Mouse (Mus musculus): ENCODE results near the gene Kcnk15. TPM values are rescaled to one million over a fixed set of nuclear protein-coding genes. Genes with fewer than 3 reads are reported as not detected.
A peak's percentile ranks its signal among the peaks of the same experiment; 100 is the strongest.

Kcnk15 gene
- polyA plus RNA-seq, 1 experiment from 2014 or later, result 0.30 TPM

- H3K27me3 ChIP-seq (replicated peaks; ENCODE audit: control insufficient read depth, insufficient read depth, low read length), result no peaks in the 10 kb centered on the region
- H3K4me1 ChIP-seq (ENCODE audit: control insufficient read depth, insufficient read depth, low read depth, low read length), result peaks cover 6% of the 10 kb centered on the region; the same call in 1 of the 2 replicates
- no peak overlapping the region for H3K4me2 ChIP-seq (ENCODE audit: low read length)
- H3K9ac ChIP-seq (ENCODE audit: low read depth, low read length), result no peak overlapping the region
- WGBS, result 82% methylated on average over 4 of the region's 4 CpGs
- H3K9me3 ChIP-seq (ENCODE audit: control insufficient read depth, low read length), result no peaks in the 10 kb centered on the region
- H3K4me3 ChIP-seq (ENCODE audit: low read length), result no peak overlapping the region
- H3K27ac ChIP-seq (ENCODE audit: low read depth, low read length), result no peak overlapping the region
- no peak for ATAC-seq
- no peaks in the 10 kb centered on the region for H3K36me3 ChIP-seq (ENCODE audit: control insufficient read depth, insufficient read depth, low read length)
These were observed 49.0 kb downstream of the Kcnk15 start for GRCm38 (mm10) chr2:163902448-163902847.

- Histone ChIP-seq H3K27ac (ENCODE audit: low read depth, low read length) (peak overlapping the region; percentile 39; the same call in 1 of the 2 replicates), H3K36me3 (ENCODE audit: control insufficient read depth, insufficient read depth, low read length) (no peaks in the 10 kb centered on the region), H3K4me3 (ENCODE audit: low read length) (no peak overlapping the region), H3K9ac (ENCODE audit: low read depth, low read length) (no peak overlapping the region), H3K27me3 (replicated peaks; ENCODE audit: control insufficient read depth, insufficient read depth, low read length) (no peaks in the 10 kb centered on the region), H3K9me3 (ENCODE audit: control insufficient read depth, low read length) (no peaks in the 10 kb centered on the region), H3K4me2 (ENCODE audit: low read length) (no peak overlapping the region), H3K4me1 (ENCODE audit: control insufficient read depth, insufficient read depth, low read depth, low read length) (peaks cover 6% of the 10 kb centered on the region; the same call in 1 of the 2 replicates)
- no peak for ATAC-seq
- WGBS, result 56% methylated on average over 11 of the region's 11 CpGs
These were observed 50.0 kb downstream of the Kcnk15 start for GRCm38 (mm10) chr2:163903461-163903860.

DNA sequence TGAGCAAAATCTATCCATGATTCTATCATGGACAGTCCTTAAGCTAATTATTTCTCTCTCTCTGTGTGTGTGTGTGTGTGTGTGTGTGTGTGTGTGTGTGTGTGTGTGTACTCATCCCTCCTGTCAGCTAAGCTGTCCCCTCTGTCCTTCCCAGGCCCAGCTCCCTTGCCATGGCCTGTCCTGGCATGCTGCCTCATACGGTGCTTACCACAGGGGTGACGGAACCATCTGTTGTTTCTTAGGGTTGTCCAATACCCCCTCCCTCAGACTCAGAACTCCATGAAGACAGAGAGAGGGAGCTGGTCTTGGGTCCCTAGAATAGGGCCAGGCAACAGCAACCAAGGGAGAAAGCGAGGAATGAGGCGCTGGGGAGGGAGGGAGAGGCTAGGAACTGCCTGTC, 50.9 kb downstream of the Kcnk15 start:
- no peak overlapping the region for H3K4me2 ChIP-seq (ENCODE audit: low read length)
- no peaks in the 10 kb centered on the region for H3K27me3 ChIP-seq (replicated peaks; ENCODE audit: control insufficient read depth, insufficient read depth, low read length)
- ATAC-seq, result no peak
- no peak overlapping the region for H3K4me3 ChIP-seq (ENCODE audit: low read length)
- no peak overlapping the region for H3K27ac ChIP-seq (ENCODE audit: low read depth, low read length)
- WGBS, result 81% methylated on average over 4 of the region's 4 CpGs
- H3K9me3 ChIP-seq (ENCODE audit: control insufficient read depth, low read length), result no peaks in the 10 kb centered on the region
- peaks cover 6% of the 10 kb centered on the region; the same call in 1 of the 2 replicates for H3K4me1 ChIP-seq (ENCODE audit: control insufficient read depth, insufficient read depth, low read depth, low read length)
- no peaks in the 10 kb centered on the region for H3K36me3 ChIP-seq (ENCODE audit: control insufficient read depth, insufficient read depth, low read length)
- no peak overlapping the region for H3K9ac ChIP-seq (ENCODE audit: low read depth, low read length)

GRCm38 (mm10) chr2:163907131-163907530, 53.7 kb downstream of the Kcnk15 start:
- no peak for ATAC-seq
- H3K4me2 ChIP-seq (ENCODE audit: low read length), result no peak overlapping the region
- no peak overlapping the region for H3K27ac ChIP-seq (ENCODE audit: low read depth, low read length)
- H3K36me3 ChIP-seq (ENCODE audit: control insufficient read depth, insufficient read depth, low read length), result no peaks in the 10 kb centered on the region
- no peak overlapping the region for H3K9ac ChIP-seq (ENCODE audit: low read depth, low read length)
- no peaks in the 10 kb centered on the region for H3K9me3 ChIP-seq (ENCODE audit: control insufficient read depth, low read length)
- WGBS, result 58% methylated on average over 5 of the region's 5 CpGs
- H3K4me1 ChIP-seq (ENCODE audit: control insufficient read depth, insufficient read depth, low read depth, low read length), result peaks cover 2% of the 10 kb centered on the region; the same call in 1 of the 2 replicates
- no peaks in the 10 kb centered on the region for H3K27me3 ChIP-seq (replicated peaks; ENCODE audit: control insufficient read depth, insufficient read depth, low read length)
- no peak overlapping the region for H3K4me3 ChIP-seq (ENCODE audit: low read length)

Other genes starting within 250 kb of the Kcnk15 start
- 38.6 and 41.2 TPM in 2 replicates for gene Serinc3, start 208.5 kb upstream of the Kcnk15 start, polyA plus RNA-seq (2015; fragmentation: Nextera tagmentation; extraction: Ambion mirVana)
- 126 and 127 TPM in 2 replicates for gene Pkig, start 195.3 kb upstream of the Kcnk15 start, polyA plus RNA-seq (2015; fragmentation: Nextera tagmentation; extraction: Ambion mirVana)
- gene Ada, start 103.4 kb upstream of the Kcnk15 start, polyA plus RNA-seq (2015; fragmentation: Nextera tagmentation; extraction: Ambion mirVana), result 3.5 and 4.2 TPM in 2 replicates
- 0.20 and 0.31 TPM in 2 replicates for gene Ccn5, start 32.8 kb upstream of the Kcnk15 start, polyA plus RNA-seq (2015; fragmentation: Nextera tagmentation; extraction: Ambion mirVana)
- 7.9 and 16.6 TPM in 2 replicates for gene Rims4, start 65.0 kb downstream of the Kcnk15 start, polyA plus RNA-seq (2015; fragmentation: Nextera tagmentation; extraction: Ambion mirVana)
- gene Ywhab, start 141.3 kb downstream of the Kcnk15 start, polyA plus RNA-seq (2015; fragmentation: Nextera tagmentation; extraction: Ambion mirVana), result 507 and 529 TPM in 2 replicates
- 0.90 and 2.1 TPM in 2 replicates for gene Pabpc1l, start 171.8 kb downstream of the Kcnk15 start, polyA plus RNA-seq (2015; fragmentation: Nextera tagmentation; extraction: Ambion mirVana)
- 16.3 and 17.4 TPM in 2 replicates for gene Stk4, start 216.7 kb downstream of the Kcnk15 start, polyA plus RNA-seq (2015; fragmentation: Nextera tagmentation; extraction: Ambion mirVana)
- 52.5 and 54.2 TPM in 2 replicates for gene Tomm34, start 217.5 kb downstream of the Kcnk15 start, polyA plus RNA-seq (2015; fragmentation: Nextera tagmentation; extraction: Ambion mirVana)

All from hindbrain, embryonic 16.5 days (tissue).